Mouse (Mus musculus) liver, embryonic 14.5 days (tissue): ENCODE results near the gene Hist1h4j. TPM values are rescaled to one million over a fixed set of nuclear protein-coding genes. Genes with fewer than 3 reads are reported as not detected.
A peak's percentile ranks its signal among the peaks of the same experiment; 100 is the strongest.

ENCODE experiments used
- ATAC-seq: fragments of 200-750 bp; cut with Nextera tagmentation; 2 replicates; pipeline ENCODE4 v1.8.0; 2017; ENCODE audit warnings: moderate number of reproducible peaks, mild to moderate bottlenecking, moderate library complexity; ENCODE audit not compliant: insufficient read depth
- DNase-seq, 3 experiments: peaks; one replicate each; pipeline ENCODE4 v3.0.0-alpha.2; 2012 to 2013; ENCODE audit warnings: low read depth in 3 of 3, low spot score in 3 of 3
- H3K27ac ChIP-seq: fragments of 300-500 bp; sonication (generic); 2 replicates; pipeline ENCODE4 v1.5.1; 2014; ENCODE audit warnings: moderate library complexity, mild to moderate bottlenecking, control low read depth, inconsistent platforms
- H3K27me3 ChIP-seq: fragments of 300-500 bp; sonication (generic); 2 replicates; pipeline ENCODE4 v1.6.1; 2014; ENCODE audit warnings: mild to moderate bottlenecking, low read length, moderate library complexity; ENCODE audit not compliant: control insufficient read depth, insufficient read depth
- H3K36me3 ChIP-seq: fragments of 300-500 bp; sonication (generic); replicated peaks from 2 replicates; pipeline ENCODE4 v1.6.1; 2014; ENCODE audit warnings: low read depth; ENCODE audit not compliant: control insufficient read depth, insufficient read depth
- H3K4me1 ChIP-seq, 2 experiments: fragments of 200-500 bp in 1 of 2; fragments of 300-500 bp in 1 of 2; sonication (generic) in 1 of 2; replicated peaks; 2 replicates each; pipeline ENCODE4 v1.6.1; 2012 to 2014; ENCODE audit warnings: antibody characterized with exemption in 1 of 2, inconsistent platforms in 1 of 2, low read length in 1 of 2; ENCODE audit not compliant: control insufficient read depth in 2 of 2, insufficient read depth in 2 of 2
- H3K4me2 ChIP-seq: fragments of 300-500 bp; sonication (generic); 2 replicates; pipeline ENCODE4 v1.6.1; 2014; ENCODE audit warnings: low read depth, mild to moderate bottlenecking, control low read depth, moderate library complexity
- H3K4me3 ChIP-seq, 2 experiments: fragments of 200-500 bp in 1 of 2; fragments of 300-500 bp in 1 of 2; sonication (generic) in 1 of 2; 2 replicates each; pipeline ENCODE4 v1.5.1; 2012 to 2014; ENCODE audit warnings: low read depth in 2 of 2, low read length in 2 of 2, mild to moderate bottlenecking in 2 of 2, control low read depth in 1 of 2, inconsistent platforms in 1 of 2, moderate library complexity in 1 of 2; ENCODE audit not compliant: insufficient read depth in 1 of 2
- H3K9ac ChIP-seq: fragments of 300-500 bp; sonication (generic); replicated peaks from 2 replicates; pipeline ENCODE4 v1.6.1; 2014; ENCODE audit warnings: mild to moderate bottlenecking, control low read depth, moderate library complexity
- H3K9me3 ChIP-seq: fragments of 300-500 bp; sonication (generic); 2 replicates; pipeline ENCODE4 v1.6.1; 2016; ENCODE audit warnings: low read length, mixed read lengths; ENCODE audit not compliant: control insufficient read depth
- CTCF ChIP-seq: IDR thresholded peaks from 2 replicates; pipeline ENCODE4 v1.5.1; 2016; ENCODE audit warnings: antibody characterized with exemption, low read depth, control low read depth
- EP300 ChIP-seq: IDR thresholded peaks from 2 replicates; pipeline ENCODE4 v1.6.1; 2016; ENCODE audit warnings: antibody characterized with exemption, low read depth
- WGBS: fragments of 180-500 bp; shearing (Covaris S2); extraction: QIAGEN DNeasy Blood & Tissue Kit; methylation state at CpG from one replicate; pipeline ENCODE4 v1.1.7; 2014; ENCODE audit not compliant: insufficient replicate concordance; 5-methylcytosine and 5-hydroxymethylcytosine counted together
- polyA plus RNA-seq, 2 experiments: library from polyadenylated mRNA; depleted of rRNA in 1 of 2; stranded (reverse) in 1 of 2; unstranded in 1 of 2; fragments of >200 nt; fragmentation: Nextera tagmentation in 1 of 2; extraction: Ambion mirVana in 1 of 2; gene quantifications; 2 replicates each; pipeline versions ENCODE4 v1.2.1 to v1.2.3; 2012 to 2014

Hist1h4j gene
- polyA plus RNA-seq, 2 experiments = 0.52 to 29.5 TPM

GRCm38 (mm10) chr13:21710821-21711525 is 23.9 kb upstream of the Hist1h4j start:
- H3K27ac ChIP-seq = no peak overlapping the region
- peaks cover 12 to 21% of the 10 kb centered on the region in 2 experiments for H3K4me1 ChIP-seq
- H3K27me3 ChIP-seq = no peaks in the 10 kb centered on the region
- ATAC-seq = peak; percentile 67
- no peaks in the 10 kb centered on the region for H3K9me3 ChIP-seq
- peak overlapping the region; percentile 73 for H3K4me2 ChIP-seq
- TF ChIP-seq EP300 = no peak
- DNase-seq = peak in 2 of 3 experiments; percentile 49 to 70
- WGBS = 2% methylated on average over 22 of the region's 22 CpGs
- H3K36me3 ChIP-seq = no peaks in the 10 kb centered on the region
- H3K9ac ChIP-seq = peak overlapping the region; percentile 29
- H3K4me3 ChIP-seq = peak overlapping the region; percentile 77 to 83

GRCm38 (mm10) chr13:21711698-21712097 is 23.2 kb upstream of the Hist1h4j start:
- Histone ChIP-seq H3K27ac (no peak overlapping the region), H3K36me3 (no peaks in the 10 kb centered on the region), H3K4me3 (peak overlapping the region in 1 of 2 experiments; percentile 47; a peak in 2 of 4 replicates), H3K4me1 (peaks cover 12 to 21% of the 10 kb centered on the region in 2 experiments), H3K27me3 (no peaks in the 10 kb centered on the region), H3K9me3 (no peaks in the 10 kb centered on the region), H3K9ac (peak overlapping the region; percentile 29), H3K4me2 (peak overlapping the region; percentile 73)
- TF ChIP-seq EP300 (peak; percentile 58), CTCF (no peak)
- DNase-seq = no peak
- ATAC-seq = no peak
- 22% methylated on average over 4 of the region's 4 CpGs for WGBS

- H3K27me3 ChIP-seq = no peaks in the 10 kb centered on the region
- WGBS = under 1% methylated on average over 7 of the region's 7 CpGs
- peak overlapping the region; percentile 99 for H3K4me2 ChIP-seq
- ATAC-seq (no peak), DNase-seq (peak; percentile 70 to 79 (median 71))
- H3K9ac ChIP-seq = peak overlapping the region; percentile 98
- H3K9me3 ChIP-seq = no peaks in the 10 kb centered on the region
- peaks cover 15 to 31% of the 10 kb centered on the region in 2 experiments for H3K4me1 ChIP-seq
- peak overlapping the region; percentile 100 for H3K27ac ChIP-seq
- no peaks in the 10 kb centered on the region for H3K36me3 ChIP-seq
- TF ChIP-seq CTCF = peak; percentile 88
- TF ChIP-seq EP300 = no peak; the same call in 1 of the 2 replicates
- peak overlapping the region; percentile 65 to 73 for H3K4me3 ChIP-seq
Observed at GRCm38 (mm10) chr13:21714725-21715124, 20.1 kb upstream of the Hist1h4j start.

- under 1% methylated on average over 22 of the region's 22 CpGs for WGBS
- Histone ChIP-seq H3K27me3 (no peaks in the 10 kb centered on the region), H3K9ac (peak overlapping the region; percentile 98), H3K4me3 (peak overlapping the region; percentile 65 to 73), H3K4me1 (peaks cover 20 to 35% of the 10 kb centered on the region in 2 experiments), H3K36me3 (no peaks in the 10 kb centered on the region), H3K27ac (peak overlapping the region; percentile 100), H3K9me3 (no peaks in the 10 kb centered on the region), H3K4me2 (peak overlapping the region; percentile 99)
- TF ChIP-seq EP300 = no peak
- TF ChIP-seq CTCF = no peak
- peak in 2 of 3 experiments; percentile 56 to 65 for DNase-seq
- peak; percentile 2; the same call in 1 of the 2 replicates for ATAC-seq
Observed at GRCm38 (mm10) chr13:21715131-21715863, 19.6 kb upstream of the Hist1h4j start.
